Mouse (Mus musculus) small intestine, adult 2 months (tissue): ENCODE measurements around the gene Hspa1l.

Source experiments
- CTCF ChIP-seq: fragments of 200-500 bp; IDR thresholded peaks from 2 replicates; pipeline ENCODE4 v1.5.1; 2012; ENCODE audit warnings: low read depth, mild to moderate bottlenecking, control low read depth, inconsistent platforms, low read length, moderate library complexity, mixed read lengths; ENCODE audit not compliant: insufficient replicate concordance, insufficient read length; ENCODE audit errors: extremely low read depth
- POLR2A ChIP-seq: fragments of 200-500 bp; IDR thresholded peaks from 2 replicates; pipeline ENCODE4 v1.6.1; 2012; ENCODE audit warnings: low read depth, mild to moderate bottlenecking, control low read depth, inconsistent platforms, low read length, moderate library complexity

GRCm38 (mm10) chr17:35017706-35018030 is 45.2 kb downstream of the Hspa1l start:
- TF ChIP-seq CTCF (no peak), POLR2A (no peak)
